Comparison of ENCODE assay signal across 8 mouse cellular contexts in the genomic region with DNA sequence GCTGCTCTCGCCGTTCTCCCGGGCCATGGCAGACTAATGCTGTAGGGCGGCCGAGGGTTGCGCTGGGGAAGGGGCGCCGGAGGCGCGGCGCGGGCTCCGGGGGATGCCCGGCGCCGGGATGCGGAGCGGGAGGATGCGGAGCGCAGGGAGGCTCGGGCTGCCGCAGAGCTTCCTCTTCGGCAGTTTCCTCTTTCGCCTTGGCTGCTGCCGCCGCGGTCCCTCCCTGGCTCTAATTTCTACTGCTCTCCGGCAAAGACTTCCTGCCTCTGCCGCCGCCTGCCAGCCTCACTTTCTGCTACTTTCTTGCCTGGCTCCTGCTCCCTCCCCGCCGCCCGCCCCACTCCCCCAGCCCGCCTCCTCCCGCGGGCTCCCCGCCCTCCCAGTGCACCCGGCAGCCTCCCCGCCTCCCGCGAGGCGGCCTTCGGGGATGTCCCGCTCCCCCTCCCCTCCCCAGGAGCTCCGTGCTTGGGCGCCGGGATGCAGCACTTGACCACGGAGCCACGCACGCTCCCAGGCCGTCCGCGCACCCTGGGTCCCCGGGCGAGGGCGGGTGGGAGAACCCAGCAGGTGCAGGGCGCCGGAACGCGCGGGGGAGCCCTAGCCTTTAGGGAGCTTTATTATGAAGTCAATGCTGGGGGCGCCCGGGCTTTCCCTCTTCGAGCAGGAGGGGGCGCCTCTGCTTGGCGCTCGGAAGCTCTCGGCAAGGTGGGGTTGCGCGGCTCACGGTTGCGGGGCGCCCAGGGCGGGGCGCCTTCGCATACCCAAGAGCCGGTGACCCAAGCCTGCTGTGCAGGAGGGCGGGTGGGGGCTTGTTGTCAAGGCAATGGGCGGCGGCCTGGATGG. TPM values are rescaled to one million over a fixed set of nuclear protein-coding genes. Genes with fewer than 3 reads are reported as not detected.
DNase-seq lines count a peak whose midpoint lies in the region; ATAC-seq and TF ChIP-seq lines count a peak whose summit lies in the region.

Gene Camk1d, minus strand, starts transcription at position 305 of the 843 bp plus-strand sequence.

- peak; percentile 89 for TF ChIP-seq CTCF in thymus, adult 2 months (IDR thresholded peaks at IDR 0.05; ENCODE audit: borderline replicate concordance, control insufficient read depth, extremely low read depth, insufficient read depth, low read length, poor library complexity)

- peaks cover 34% of the 10 kb centered on the region for H3K27me3 ChIP-seq in lung, embryonic 16.5 days (ENCODE audit: control insufficient read depth, insufficient read depth, low read depth, low read length)
- H3K27me3 ChIP-seq in thymus, adult 2 months (ENCODE audit: control insufficient read depth, insufficient read depth, low read length): no peaks in the 10 kb centered on the region

- under 1% methylated on average over 60 of the region's 80 CpGs for WGBS in lung, embryonic 16.5 days
- 1% methylated on average over 74 of the region's 80 CpGs for WGBS in thymus, adult 2 months

- H3K27ac ChIP-seq in ES-E14 (ENCODE audit: insufficient read depth, low read depth, low read length, poor library complexity, severe bottlenecking): peak within 1 kb of the TSS; percentile 77
- H3K27ac ChIP-seq in lung, embryonic 16.5 days (ENCODE audit: low read length): no peak within 1 kb of the TSS
- peak within 1 kb of the TSS; percentile 83 for H3K27ac ChIP-seq in thymus, adult 2 months (ENCODE audit: control insufficient read depth, insufficient read depth, low read length)

- in situ Hi-C loops in ES-E14 (cut with MboI; ENCODE audit: low sequenced_read_pairs in 2 of 2, unreplicated experiment in 2 of 2): no loop called here

- H3K9ac ChIP-seq in ES-E14 (ENCODE audit: insufficient read depth, low read depth, low read length, poor library complexity, severe bottlenecking): peak within 1 kb of the TSS; percentile 79
- H3K9ac ChIP-seq in lung, embryonic 16.5 days (ENCODE audit: low read length): peak within 1 kb of the TSS; percentile 60

- peak; percentile 56 for TF ChIP-seq POLR2A in thymus, adult 2 months (IDR thresholded peaks at IDR 0.05; ENCODE audit: control insufficient read depth, extremely low read depth, insufficient read depth, low read length, poor library complexity)

- ATAC-seq in hematopoietic stem cell, adult 5-6 weeks (replicated peaks in 1 of 2; ENCODE audit: insufficient read depth in 1 of 2, low FRiP score in 2 of 2, low TSS enrichment in 1 of 2, low read depth in 1 of 2, poor library complexity in 2 of 2, severe bottlenecking in 2 of 2): peak; percentile 80 to 83
- ATAC-seq in lung, embryonic 16.5 days (ENCODE audit: low read depth): peak; percentile 77

- peaks cover 7 to 10% of the 10 kb centered on the region in 2 experiments for H3K4me1 ChIP-seq in ES-E14 (ENCODE audit: control insufficient read depth in 2 of 2, insufficient read depth in 2 of 2, low read length in 2 of 2, poor library complexity in 1 of 2)
- H3K4me1 ChIP-seq in lung, embryonic 16.5 days (replicated peaks; ENCODE audit: control insufficient read depth, insufficient read depth, low read length): peaks cover 11% of the 10 kb centered on the region
- peaks cover 25% of the 10 kb centered on the region for H3K4me1 ChIP-seq in thymus, adult 2 months (replicated peaks; ENCODE audit: control insufficient read depth, insufficient read depth, low read length)

- no peaks in the 10 kb centered on the region for H3K9me3 ChIP-seq in ES-E14 (ENCODE audit: control insufficient read depth, insufficient read depth, low read depth, low read length)
- H3K9me3 ChIP-seq in lung, embryonic 16.5 days (ENCODE audit: control insufficient read depth, low read length): peaks cover 3% of the 10 kb centered on the region

- H3K36me3 ChIP-seq in ES-E14 (ENCODE audit: control insufficient read depth, insufficient read depth, low read length, poor library complexity, severe bottlenecking): no peaks in the 10 kb centered on the region
- no peaks in the 10 kb centered on the region for H3K36me3 ChIP-seq in lung, embryonic 16.5 days (ENCODE audit: control insufficient read depth, insufficient read depth, low read length)
- H3K36me3 ChIP-seq in thymus, adult 2 months (ENCODE audit: control insufficient read depth, insufficient read depth, low read length): no peaks in the 10 kb centered on the region

- peak; percentile 69 for DNase-seq in ES-E14 (ENCODE audit: low read depth, low spot score)
- DNase-seq in cerebellum, adult 11-12 months: peak; percentile 85
- DNase-seq in forelimb bud, embryonic 11.5 days (ENCODE audit: low read depth, low spot score): peak; percentile 51
- DNase-seq in layer of hippocampus, adult 9-11 months: peak; percentile 84
- peak; percentile 59 for DNase-seq in ovary, adult 18-20 months (ENCODE audit: low spot score)
- DNase-seq in thymus, adult 2 months: peak; percentile 93

- peak within 1 kb of the TSS; percentile 98 for H3K4me2 ChIP-seq in lung, embryonic 16.5 days (ENCODE audit: low read depth, low read length)

- peak within 1 kb of the TSS; percentile 83 to 94 for H3K4me3 ChIP-seq in ES-E14 (ENCODE audit: insufficient read depth in 1 of 2, low read depth in 1 of 2, low read length in 2 of 2, poor library complexity in 1 of 2, severe bottlenecking in 1 of 2)
- peak within 1 kb of the TSS; percentile 67 for H3K4me3 ChIP-seq in lung, embryonic 16.5 days (ENCODE audit: low read length)
- peak within 1 kb of the TSS; percentile 91 for H3K4me3 ChIP-seq in thymus, adult 2 months (ENCODE audit: control insufficient read depth, insufficient read depth, low read length)

TF ChIP-seq in ES-E14, 5 proteins besides CTCF, POLR2A, EP300 and RAD21:
- TF ChIP-seq ZC3H11A (IDR thresholded peaks at IDR 0.05; ENCODE audit: borderline replicate concordance, low read depth, low read length) (peak; percentile 59), HCFC1 (IDR thresholded peaks at IDR 0.05; ENCODE audit: borderline replicate concordance, insufficient read depth, low read length) (0 out of 2 replicates have a peak, but pooled peaks have one; percentile 39), MAFK (IDR thresholded peaks at IDR 0.05; ENCODE audit: insufficient read depth, low read depth, low read length) (no peak), CHD2 (IDR thresholded peaks at IDR 0.05; ENCODE audit: low read depth, low read length) (no peak), ZNF384 (IDR thresholded peaks at IDR 0.05; ENCODE audit: low read depth, low read length) (no peak)
TF ChIP-seq in ES-E14: peak in this region for 2.

RNA-seq across cellular contexts. Expression of gene Camk1d, which starts in this region (rescaled TPM):
- total RNA-seq in ES-E14 (2012; rRNA removed): 12.5 and 22.0 TPM in 2 replicates
- total RNA-seq in hematopoietic stem cell, adult 5-6 weeks (2017): 7.8 and 16.4 TPM in 2 replicates
- polyA plus RNA-seq in lung, embryonic 16.5 days (2015; fragmentation: Nextera tagmentation; extraction: Ambion mirVana): 1.7 and 1.9 TPM in 2 replicates
- 13.2 and 25.6 TPM in 2 replicates for polyA plus RNA-seq in thymus, adult 2 months (2012; rRNA removed)
